Mouse (Mus musculus) layer of hippocampus, adult 2 months (tissue): ENCODE results near the gene Tesk2. TPM values are rescaled to one million over a fixed set of nuclear protein-coding genes. Genes with fewer than 3 reads are reported as not detected.
"Not testable (repeated sequence)": the region's sequence is repeated elsewhere in the genome, so short reads cannot be mapped to it uniquely, and the experiment has no call there.

ENCODE experiments used
- DNase-seq, 2 experiments: peaks; one replicate each; pipeline ENCODE4 v3.0.0; 2022; ENCODE audit warnings: low spot score in 2 of 2
- H3K27ac ChIP-seq: fragments of 200-600 bp; 2 replicates; pipeline ENCODE4 v1.8.1; 2022
- H3K4me3 ChIP-seq: fragments of 200-600 bp; 2 replicates; pipeline ENCODE4 v1.8.1; 2022; ENCODE audit warnings: mild to moderate bottlenecking
- CTCF ChIP-seq: fragments of 200-600 bp; conservative IDR thresholded peaks from 2 replicates; pipeline ENCODE4 v1.8.1; 2022; ENCODE audit warnings: antibody characterized with exemption, mild to moderate bottlenecking, moderate library complexity
- long read RNA-seq, 2 experiments: library from polyadenylated mRNA; stranded (forward); transcript quantifications; one replicate each; pipeline ENCODE4 v2.0.0; 2021; ENCODE audit warnings: borderline mapping rate in 2 of 2
- total RNA-seq, 2 experiments: library from RNA; stranded (reverse); gene quantifications; 2 replicates each; pipeline ENCODE4 v1.2.3; 2021

Gene Tesk2
- total RNA-seq: 1 to 10 TPM; 4.2 to 4.8 TPM
- long read RNA-seq, experiment 1, partial matches to known transcripts: 0 of 3 reads
- long read RNA-seq, experiment 1, other reads (novel, unspliced or antisense): 3 of 3 reads
- long read RNA-seq, experiment 2, partial matches to known transcripts: 0 of 8 reads
- long read RNA-seq, experiment 2, other reads (novel, unspliced or antisense): 4 of 8 reads

DNA sequence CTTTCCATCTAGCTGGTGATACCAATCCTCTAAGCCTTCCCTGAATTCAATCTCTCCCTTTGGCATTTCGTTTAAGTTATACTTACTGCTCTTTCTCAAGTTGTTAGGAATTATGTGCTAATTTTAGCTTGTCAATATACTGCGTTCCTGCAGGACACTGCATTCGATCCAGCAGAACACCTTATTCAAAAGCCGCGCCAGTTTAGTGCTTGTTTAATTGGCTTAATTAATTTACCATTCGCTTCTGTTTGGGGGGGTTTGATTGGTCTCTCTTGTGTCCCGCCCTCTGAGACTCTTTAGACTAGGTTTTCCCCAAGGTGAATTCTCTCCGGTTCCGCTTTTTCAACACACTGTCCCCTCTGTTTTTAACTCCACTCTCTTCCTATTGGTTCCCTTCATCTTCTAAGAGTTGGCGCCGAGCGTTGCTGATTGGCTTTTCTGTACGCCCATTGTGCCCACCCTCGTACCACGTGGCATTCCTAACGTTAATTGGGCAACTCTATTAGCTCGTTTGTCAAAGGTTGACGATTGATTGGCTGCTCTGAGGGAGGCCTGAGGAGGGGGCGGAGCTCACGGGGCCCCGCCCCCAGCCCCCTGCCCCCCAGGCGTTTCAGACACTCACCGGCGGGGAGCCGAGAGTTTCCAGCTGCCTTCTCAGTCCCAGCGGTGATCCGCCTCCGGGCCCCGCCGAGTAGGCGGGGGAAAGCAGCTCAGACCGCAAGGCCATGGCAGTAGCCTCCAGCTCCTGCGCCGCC lies at the start of gene Tesk2:
Gene Tesk2 (plus strand): TSS at position 606 of the 755 bp plus-strand sequence.
- no peak for TF ChIP-seq CTCF
- H3K27ac ChIP-seq: peak within 1 kb of the TSS; percentile 87
- DNase-seq: peak; percentile 81 to 96
- peak within 1 kb of the TSS; percentile 67 for H3K4me3 ChIP-seq

DNA sequence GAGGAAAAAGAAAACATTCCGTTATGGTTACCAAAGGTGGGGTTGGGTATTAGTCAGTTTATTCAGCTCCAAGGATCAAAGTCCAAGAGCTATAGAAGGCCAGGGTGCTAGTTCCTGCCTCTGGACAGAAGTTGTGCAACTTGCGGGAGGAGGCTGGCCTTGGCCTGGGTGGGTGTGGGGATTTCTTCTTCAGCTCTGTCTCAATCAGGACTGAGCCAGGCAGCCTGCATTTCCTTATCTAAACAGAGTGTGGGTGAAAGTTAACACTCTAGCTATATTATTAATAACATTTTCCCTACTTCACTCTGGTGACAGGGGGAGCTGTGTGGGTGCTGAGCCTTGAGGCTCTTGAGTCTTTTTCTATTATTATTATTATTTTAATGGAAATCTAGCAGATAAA lies 48.0 kb upstream of the Tesk2 start:
- H3K4me3 ChIP-seq: no peak overlapping the region
- DNase-seq: no peak
- no peak overlapping the region for H3K27ac ChIP-seq
- TF ChIP-seq CTCF: no peak

DNA sequence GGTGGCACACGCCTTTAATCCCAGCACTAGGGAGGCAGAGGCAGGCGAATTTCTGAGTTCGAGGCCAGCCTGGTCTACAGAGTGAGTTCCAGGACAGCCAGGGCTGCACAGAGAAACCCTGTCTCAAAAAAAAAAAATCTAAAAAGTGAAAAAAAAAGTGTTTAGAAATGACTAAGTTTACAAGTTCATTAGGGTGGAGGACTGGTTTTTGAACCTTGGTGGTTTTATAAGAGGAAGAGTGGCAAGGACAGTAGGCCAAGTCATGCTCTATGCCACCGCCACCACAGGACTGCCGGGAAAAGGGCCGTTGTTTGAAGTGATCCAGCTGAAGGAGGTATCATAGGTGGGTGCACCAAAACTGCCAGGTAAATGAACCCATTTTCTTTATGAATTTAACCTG lies 46.0 kb upstream of the Tesk2 start:
- DNase-seq, H3K27ac ChIP-seq, H3K4me3 ChIP-seq: not testable (repeated sequence)

DNA sequence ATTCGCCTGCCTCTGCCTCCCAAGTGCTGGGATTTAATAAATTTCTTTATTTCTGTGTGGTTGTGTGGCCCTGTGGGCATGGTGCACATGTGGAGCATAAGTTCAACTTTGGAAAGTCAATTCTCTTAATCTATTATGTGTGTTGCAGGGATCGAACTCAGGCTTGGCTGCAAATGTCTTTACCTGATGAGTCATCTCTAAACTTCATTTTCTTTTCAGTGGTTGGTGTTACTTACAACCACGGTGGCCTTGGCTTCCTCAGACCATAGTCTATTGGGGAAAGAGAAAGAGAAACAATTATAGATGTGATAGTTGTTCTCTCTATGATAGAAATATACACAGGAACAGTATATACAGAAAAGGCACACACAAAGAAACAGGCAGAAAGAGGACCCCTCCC lies 44.7 kb upstream of the Tesk2 start:
- H3K4me3 ChIP-seq: no peak overlapping the region
- no peak overlapping the region for H3K27ac ChIP-seq
- no peak for TF ChIP-seq CTCF
- DNase-seq: no peak

DNA sequence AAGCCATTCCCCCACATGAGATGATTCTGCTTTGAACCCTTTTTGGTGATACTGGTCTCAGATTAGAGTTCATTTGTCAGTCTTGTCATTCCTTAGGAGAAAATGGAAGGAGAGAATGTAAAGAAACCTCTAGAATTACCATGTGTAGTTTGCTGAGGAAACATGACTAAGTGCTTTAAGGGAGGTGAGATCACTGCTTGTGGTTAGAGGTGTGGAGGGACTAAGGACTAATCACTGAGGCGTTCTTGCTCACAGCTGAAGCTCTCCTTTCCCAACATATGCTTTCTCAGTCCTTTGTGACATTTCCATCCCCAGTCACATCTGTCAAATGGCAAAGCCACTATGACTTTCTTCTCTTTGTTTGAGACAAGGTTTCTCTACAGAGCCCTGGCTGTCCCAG lies 42.9 kb upstream of the Tesk2 start:
- TF ChIP-seq CTCF: no peak
- no peak for DNase-seq
- H3K27ac ChIP-seq: no peak overlapping the region
- no peak overlapping the region for H3K4me3 ChIP-seq

DNA sequence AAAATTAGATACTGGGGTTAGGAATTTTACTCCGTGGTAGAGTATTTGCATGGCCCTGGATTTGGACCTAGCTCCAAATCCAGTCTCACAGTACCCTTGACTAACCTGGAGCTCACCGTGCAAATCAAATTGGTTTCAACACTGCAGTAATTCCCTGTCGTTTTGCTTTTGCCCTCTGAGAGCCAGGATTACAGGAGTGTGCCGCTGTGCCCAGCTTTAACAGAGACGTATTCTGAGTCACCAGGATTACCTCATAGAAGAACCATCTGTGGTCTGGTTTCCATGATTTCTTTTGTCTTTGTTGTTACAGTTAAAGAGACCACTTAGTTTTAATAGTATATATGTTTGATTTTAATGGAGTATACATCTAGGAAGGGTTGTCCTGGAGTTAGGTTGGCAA lies 41.6 kb upstream of the Tesk2 start:
- H3K27ac ChIP-seq: no peak overlapping the region
- no peak overlapping the region for H3K4me3 ChIP-seq
- no peak for DNase-seq
- TF ChIP-seq CTCF: no peak

DNA sequence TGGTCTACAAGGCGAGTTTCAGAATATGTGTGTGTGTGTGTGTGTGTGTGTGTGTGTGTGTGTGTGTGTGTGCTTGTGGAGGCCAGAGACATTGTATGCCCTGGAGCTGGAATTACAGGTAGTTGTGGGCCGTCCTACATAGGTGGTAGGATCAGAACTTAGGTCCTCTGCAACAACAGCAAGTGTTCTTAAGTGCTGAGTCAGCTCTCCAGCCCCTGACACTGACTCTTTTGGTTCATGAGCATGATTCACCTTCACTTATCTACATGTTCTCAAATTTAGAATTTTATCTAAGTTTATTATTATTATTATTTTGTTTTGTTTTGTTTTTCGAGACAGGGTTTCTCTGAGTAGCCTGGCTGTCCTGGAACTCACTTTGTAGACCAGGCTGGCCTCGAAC lies 40.2 kb upstream of the Tesk2 start:
- H3K4me3 ChIP-seq, DNase-seq, H3K27ac ChIP-seq: not testable (repeated sequence)

DNA sequence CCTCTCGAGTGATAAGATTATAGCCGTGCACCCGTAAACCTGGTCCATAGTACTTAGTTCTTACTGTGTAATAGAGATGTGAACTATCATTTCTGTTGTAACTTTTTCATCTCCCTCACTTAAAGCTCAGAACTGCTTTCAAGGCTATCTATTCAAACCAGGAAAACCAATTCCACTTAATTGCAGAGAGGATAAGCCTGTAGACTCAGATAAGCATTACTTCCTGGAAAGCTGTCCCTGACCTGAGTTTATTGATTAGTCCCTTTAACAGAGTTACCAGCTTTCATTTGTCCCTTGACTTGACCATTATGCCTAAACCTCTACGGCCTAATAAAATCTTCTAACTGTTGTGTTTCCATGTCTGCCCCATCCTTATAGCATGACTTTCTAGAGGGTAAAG lies 36.8 kb upstream of the Tesk2 start:
- no peak for TF ChIP-seq CTCF
- no peak for DNase-seq
- H3K27ac ChIP-seq: no peak overlapping the region
- H3K4me3 ChIP-seq: no peak overlapping the region

DNA sequence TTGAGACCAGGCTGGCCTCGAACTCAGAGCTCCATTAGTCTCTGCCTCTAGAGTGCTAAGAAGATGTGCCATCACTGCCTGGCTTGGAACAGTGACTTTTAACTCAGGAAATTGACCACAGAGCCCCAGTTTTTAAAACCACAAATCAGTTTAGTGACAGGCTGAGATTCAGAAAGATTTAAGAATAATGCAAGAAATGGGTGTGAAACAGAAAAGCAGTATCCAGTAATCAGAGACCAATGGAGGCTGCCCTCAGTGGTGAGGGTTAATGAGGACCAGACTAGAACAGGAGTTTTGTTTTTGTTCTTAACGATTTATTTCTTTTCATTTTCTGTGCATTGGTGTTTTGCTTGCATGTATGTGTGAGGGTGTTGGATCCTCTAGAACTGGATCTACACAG lies 36.1 kb upstream of the Tesk2 start:
- TF ChIP-seq CTCF: no peak
- DNase-seq: no peak
- H3K4me3 ChIP-seq: no peak overlapping the region
- peak overlapping the region; percentile 92 for H3K27ac ChIP-seq

DNA sequence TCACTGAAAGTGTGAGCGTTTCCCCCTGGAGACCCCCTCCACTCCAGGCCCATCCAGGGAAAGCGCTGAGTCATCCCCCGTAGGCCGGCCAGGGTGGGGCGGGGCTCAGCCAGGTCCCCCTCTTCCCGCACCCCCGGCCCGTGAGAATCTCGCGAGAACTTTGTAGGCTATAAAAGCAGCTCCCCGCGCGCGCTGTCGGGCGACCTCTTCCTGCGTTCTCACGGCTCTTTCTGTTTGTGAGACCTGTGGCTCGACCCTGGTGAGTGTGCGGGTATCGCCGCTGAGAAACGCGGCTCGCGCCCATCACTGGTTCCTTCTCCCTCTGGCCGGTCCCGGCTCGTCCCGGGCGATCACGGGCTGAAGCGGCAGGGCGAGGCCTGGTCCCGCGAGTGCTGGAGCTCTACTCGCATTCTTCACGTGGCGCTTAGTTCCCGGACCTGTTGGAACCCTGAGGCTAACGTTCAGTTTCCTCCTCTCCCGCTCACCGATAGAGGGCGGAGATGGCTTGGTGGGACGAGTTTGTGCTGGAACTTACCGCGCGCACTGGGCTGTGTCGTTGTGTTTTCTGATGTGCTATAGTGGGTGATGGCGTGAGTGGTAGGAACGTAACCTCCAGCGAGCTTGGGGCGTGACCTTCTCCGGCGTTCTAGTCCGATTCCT lies 35.2 kb upstream of the Tesk2 start, which contains the start of gene Prdx1:
Gene Prdx1 (plus strand): TSS at position 143 of the 660 bp plus-strand sequence.
- DNase-seq: peak; percentile 86 to 94
- TF ChIP-seq CTCF: peak; percentile 91
- Histone ChIP-seq H3K4me3 (peak within 1 kb of the TSS; percentile 70), H3K27ac (peak within 1 kb of the TSS; percentile 92)

DNA sequence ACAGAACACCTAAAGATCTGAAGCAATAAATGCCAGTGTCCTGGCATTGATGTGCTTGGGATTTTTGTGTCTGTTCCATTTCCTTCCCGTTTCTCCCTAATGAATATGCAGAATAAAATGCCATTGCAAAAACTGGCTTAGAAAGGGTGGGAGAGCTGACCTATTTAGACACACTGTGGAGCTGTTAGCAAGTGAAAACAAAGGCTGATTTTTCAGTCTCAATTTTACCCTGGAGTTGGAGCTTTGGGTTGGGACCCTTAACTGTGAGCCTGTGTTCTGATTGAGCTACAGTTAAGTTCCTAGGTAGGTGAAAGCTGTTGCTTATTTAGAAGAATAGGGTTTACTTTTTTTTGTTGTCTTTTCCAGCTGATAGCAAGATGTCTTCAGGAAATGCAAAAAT lies 33.7 kb upstream of the Tesk2 start:
- H3K4me3 ChIP-seq: peak overlapping the region; percentile 70
- DNase-seq: no peak
- peak overlapping the region; percentile 92 for H3K27ac ChIP-seq
- no peak for TF ChIP-seq CTCF

DNA sequence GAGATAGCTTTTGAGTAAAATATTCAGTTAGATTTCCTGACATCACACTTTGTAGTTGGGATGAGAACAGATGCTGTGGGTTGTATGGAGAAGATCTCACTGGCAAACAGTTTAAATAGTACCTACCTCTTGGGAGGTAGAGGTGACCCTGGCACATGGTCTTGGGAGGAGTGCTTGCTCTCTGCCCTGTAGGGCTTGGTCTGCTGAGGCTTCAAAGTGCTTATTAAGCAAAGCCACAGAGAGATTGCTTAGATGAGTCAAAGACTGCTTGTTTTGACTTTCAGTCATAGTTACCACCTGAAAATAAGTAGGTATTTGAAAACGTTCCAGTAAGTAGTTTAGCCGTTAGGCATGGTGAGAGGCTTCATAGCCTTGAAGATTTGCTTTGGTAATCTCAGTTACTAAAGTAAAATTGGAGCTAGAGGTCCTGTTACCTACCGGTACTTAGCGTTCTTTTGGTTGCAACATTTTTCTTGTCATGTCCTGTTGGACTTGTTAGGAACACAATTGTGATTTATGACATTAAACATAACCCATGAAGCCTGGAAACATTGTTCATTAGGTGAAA lies 31.4 kb upstream of the Tesk2 start:
- DNase-seq: no peak
- TF ChIP-seq CTCF: no peak
- no peak overlapping the region for H3K27ac ChIP-seq
- no peak overlapping the region for H3K4me3 ChIP-seq

DNA sequence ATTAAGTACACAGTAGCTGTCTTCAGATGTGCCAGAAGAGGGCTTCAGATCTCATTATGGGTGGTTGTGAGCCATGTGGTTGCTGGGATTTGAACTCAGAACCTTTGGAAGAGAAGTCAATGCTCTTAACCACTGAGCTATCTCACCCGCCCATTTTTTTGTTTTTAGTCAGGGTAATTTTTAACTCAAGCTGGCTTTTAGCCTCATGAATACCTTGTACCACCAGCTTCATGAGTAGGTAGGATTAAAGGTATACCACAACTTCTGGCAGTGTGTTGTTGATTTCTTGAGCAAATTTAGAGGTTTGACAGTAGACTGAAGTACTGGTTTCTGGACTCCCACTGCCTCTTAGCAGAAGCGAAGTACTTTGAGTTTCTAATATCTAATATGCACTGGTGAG lies 28.6 kb upstream of the Tesk2 start:
- no peak for TF ChIP-seq CTCF
- DNase-seq: no peak
- Histone ChIP-seq H3K4me3 (no peak overlapping the region), H3K27ac (no peak overlapping the region)
